Mouse (Mus musculus) lung, adult 2 months (tissue): ENCODE results near the gene Rflna.

Experiments used
- CTCF ChIP-seq: fragments of 200-500 bp; IDR thresholded peaks from 2 replicates; pipeline ENCODE4 v1.5.1; 2011; ENCODE audit warnings: mild to moderate bottlenecking, low read length, control low read depth; ENCODE audit not compliant: insufficient read depth
- POLR2A ChIP-seq: fragments of 200-500 bp; IDR thresholded peaks from 2 replicates; pipeline ENCODE4 v1.6.1; 2011; ENCODE audit warnings: low read depth, mild to moderate bottlenecking, control low read depth, low read length, borderline replicate concordance; ENCODE audit errors: extremely low read depth

GRCm38 (mm10) chr5:125057555-125058266, 54.7 kb downstream of the Rflna start:
- no peak for TF ChIP-seq CTCF
- no peak for TF ChIP-seq POLR2A
